Mouse (Mus musculus) G1E (cell line): ENCODE measurements at regions not wholly inside any gene's neighbourhood (a gene's known extent, or its start where the extent isn't known, plus 50 kb on each side); places are given as distances from the start of the nearest gene placed in this dataset.
"Not testable (repeated sequence)": the region's sequence is repeated elsewhere in the genome, so short reads cannot be mapped to it uniquely, and the experiment has no call there.

Experiments used
- ATAC-seq: 2 replicates; pipeline ENCODE4 v1.8.0; 2016; ENCODE audit warnings: mild to moderate bottlenecking; ENCODE audit not compliant: insufficient number of reproducible peaks, poor library complexity, low FRiP score, severe bottlenecking; ENCODE audit errors: extremely low read depth
- DNase-seq: peaks from one replicate; pipeline ENCODE4 v3.0.0; 2012; ENCODE audit warnings: low spot score
- H3K27me3 ChIP-seq: 2 replicates; pipeline ENCODE4 v1.6.1; 2012; ENCODE audit warnings: mild to moderate bottlenecking, low read length, inconsistent platforms; ENCODE audit not compliant: insufficient read depth
- H3K36me3 ChIP-seq: replicated peaks from 2 replicates; pipeline ENCODE3; 2012; ENCODE audit warnings: mild to moderate bottlenecking, inconsistent platforms
- H3K4me1 ChIP-seq: 2 replicates; pipeline ENCODE4 v1.6.1; 2012; ENCODE audit warnings: low read depth, low read length, inconsistent platforms, mixed read lengths; ENCODE audit not compliant: insufficient read depth
- H3K4me3 ChIP-seq: 2 replicates; pipeline ENCODE4 v1.5.1; 2012; ENCODE audit warnings: low read depth, mild to moderate bottlenecking, inconsistent platforms, low read length, moderate library complexity, mixed read lengths
- H3K9me3 ChIP-seq: replicated peaks from 2 replicates; pipeline ENCODE4 v1.6.1; 2012; ENCODE audit warnings: inconsistent platforms
- CTCF ChIP-seq: IDR thresholded peaks from 2 replicates; pipeline ENCODE4 v1.5.1; 2012; ENCODE audit warnings: low read depth, low read length, inconsistent platforms, mixed read lengths
- GATA1 ChIP-seq: IDR thresholded peaks from 2 replicates; pipeline ENCODE4 v1.6.1; 2012; ENCODE audit warnings: borderline replicate concordance, low read length, inconsistent platforms, mixed read lengths
- GATA2 ChIP-seq: IDR thresholded peaks from 2 replicates; pipeline ENCODE4 v1.6.1; 2012; ENCODE audit warnings: low read depth, low read length, inconsistent platforms, borderline replicate concordance
- POLR2AphosphoS5 ChIP-seq: IDR thresholded peaks from 2 replicates; pipeline ENCODE4 v1.6.1; 2012; ENCODE audit warnings: low read depth, low read length, inconsistent platforms; ENCODE audit not compliant: insufficient replicate concordance
- TAL1 ChIP-seq: conservative IDR thresholded peaks from 2 replicates; pipeline ENCODE4 v1.6.1; 2012; ENCODE audit warnings: low read depth, low read length, inconsistent platforms, mixed read lengths

GRCm38 (mm10) chr10:46087766-46088165 lies 510.1 kb downstream of the Hace1 start:
- H3K4me1 ChIP-seq, result no peaks in the 10 kb centered on the region
- no peaks in the 10 kb centered on the region for H3K27me3 ChIP-seq
- TF ChIP-seq GATA1, result no peak
- no peak for TF ChIP-seq TAL1
- no peak for TF ChIP-seq GATA2
- TF ChIP-seq POLR2AphosphoS5, result no peak
- TF ChIP-seq CTCF, result no peak
- no peaks in the 10 kb centered on the region for H3K9me3 ChIP-seq
- DNase-seq, result no peak
- no peak overlapping the region for H3K4me3 ChIP-seq
- no peak for ATAC-seq
- H3K36me3 ChIP-seq, result no peaks in the 10 kb centered on the region

- ATAC-seq, result no peak
- TF ChIP-seq GATA1 (no peak), GATA2 (no peak), POLR2AphosphoS5 (no peak), TAL1 (no peak), CTCF (no peak)
- Histone ChIP-seq H3K4me1 (no peaks in the 10 kb centered on the region), H3K9me3 (no peaks in the 10 kb centered on the region), H3K4me3 (no peak overlapping the region), H3K36me3 (no peaks in the 10 kb centered on the region), H3K27me3 (no peaks in the 10 kb centered on the region)
- no peak for DNase-seq
Observed at GRCm38 (mm10) chr10:46100837-46101236, 523.2 kb downstream of the Hace1 start.

- no peak for ATAC-seq
- no peak for DNase-seq
- Histone ChIP-seq H3K27me3 (no peaks in the 10 kb centered on the region), H3K4me3 (no peak overlapping the region), H3K36me3 (no peaks in the 10 kb centered on the region), H3K4me1 (no peaks in the 10 kb centered on the region), H3K9me3 (no peaks in the 10 kb centered on the region)
- no peak for TF ChIP-seq GATA1
Observed at GRCm38 (mm10) chr10:46108810-46109209, 531.2 kb downstream of the Hace1 start.

GRCm38 (mm10) chr10:46114631-46115130 lies 537.1 kb downstream of the Hace1 start:
- Histone ChIP-seq H3K36me3 (no peaks in the 10 kb centered on the region), H3K4me3 (no peak overlapping the region), H3K4me1 (no peaks in the 10 kb centered on the region), H3K27me3 (no peaks in the 10 kb centered on the region), H3K9me3 (no peaks in the 10 kb centered on the region)
- DNase-seq (no peak), ATAC-seq (no peak)
- TF ChIP-seq CTCF (no peak), POLR2AphosphoS5 (no peak), TAL1 (no peak), GATA2 (no peak), GATA1 (no peak)

- not testable (repeated sequence) for H3K9me3 ChIP-seq, H3K4me3 ChIP-seq, H3K4me1 ChIP-seq, ATAC-seq, H3K27me3 ChIP-seq, DNase-seq, H3K36me3 ChIP-seq
Observed at GRCm38 (mm10) chr10:46122409-46122808, 544.8 kb downstream of the Hace1 start.

- ATAC-seq, result no peak
- no peaks in the 10 kb centered on the region for H3K4me1 ChIP-seq
- H3K36me3 ChIP-seq, result no peaks in the 10 kb centered on the region
- H3K4me3 ChIP-seq, result no peak overlapping the region
- TF ChIP-seq TAL1, result no peak
- TF ChIP-seq GATA1, result no peak
- TF ChIP-seq POLR2AphosphoS5, result no peak
- no peak for TF ChIP-seq GATA2
- TF ChIP-seq CTCF, result no peak
- DNase-seq, result no peak
- no peaks in the 10 kb centered on the region for H3K9me3 ChIP-seq
- H3K27me3 ChIP-seq, result no peaks in the 10 kb centered on the region
Observed at GRCm38 (mm10) chr10:46123795-46124194, 546.2 kb downstream of the Hace1 start.

- DNase-seq, result no peak
- TF ChIP-seq GATA2, result no peak
- TF ChIP-seq POLR2AphosphoS5, result no peak
- TF ChIP-seq CTCF, result no peak
- TF ChIP-seq TAL1, result no peak
- H3K4me3 ChIP-seq, result no peak overlapping the region
- no peak for ATAC-seq
- H3K9me3 ChIP-seq, result no peaks in the 10 kb centered on the region
- H3K4me1 ChIP-seq, result no peaks in the 10 kb centered on the region
- H3K36me3 ChIP-seq, result no peaks in the 10 kb centered on the region
- no peaks in the 10 kb centered on the region for H3K27me3 ChIP-seq
Observed at GRCm38 (mm10) chr10:46135120-46135748, 557.6 kb downstream of the Hace1 start.
